Mouse (Mus musculus) Patski (cell line): ENCODE measurements around the gene Il1f5. TPM values are rescaled to one million over a fixed set of nuclear protein-coding genes. Genes with fewer than 3 reads are reported as not detected.

ENCODE experiments used
- ATAC-seq: fragments of 100-300 bp; one replicate; pipeline ENCODE4 v1.8.0; 2021
- CTCF ChIA-PET: fragments of 350-600 bp; sonication (Branson Sonifier 250); formaldehyde crosslinking; loops from one replicate; lab custom pipeline; 2022; ENCODE audit warnings: inconsistent platforms; lab: Charles Lee
- POLR2A ChIA-PET: fragments of 350-600 bp; sonication (Branson Sonifier 250); formaldehyde crosslinking; loops from one replicate; lab custom pipeline; 2022; ENCODE audit warnings: antibody characterized with exemption, inconsistent platforms; lab: Charles Lee
- DNase-seq: peaks from one replicate; pipeline ENCODE4 v3.0.0-alpha.2; 2011; ENCODE audit warnings: low read depth, low spot score
- H3K27me3 ChIP-seq: fragments of 371-371 bp; one replicate; pipeline ENCODE4 v1.5.1; 2021
- CTCF ChIP-seq: fragments of 100-300 bp; IDR thresholded peaks from one replicate; pipeline ENCODE4 v1.5.1; 2021
- in situ Hi-C: fragments of 300-500 bp; cut with MboI; formaldehyde crosslinking; loops from 3 replicates; pipeline ENCODE4 v1.11.1; 2018; ENCODE audit warnings: low pct_unique_long_range_greater_than_20kb, mixed read lengths
- polyA plus RNA-seq: library from polyadenylated mRNA; unstranded; gene quantifications from one replicate; pipeline ENCODE4 v1.2.3, GENCODE M21; 2021

The Il1f5 gene
- polyA plus RNA-seq, 1 experiment from 2014 or later, result not detected

DNA sequence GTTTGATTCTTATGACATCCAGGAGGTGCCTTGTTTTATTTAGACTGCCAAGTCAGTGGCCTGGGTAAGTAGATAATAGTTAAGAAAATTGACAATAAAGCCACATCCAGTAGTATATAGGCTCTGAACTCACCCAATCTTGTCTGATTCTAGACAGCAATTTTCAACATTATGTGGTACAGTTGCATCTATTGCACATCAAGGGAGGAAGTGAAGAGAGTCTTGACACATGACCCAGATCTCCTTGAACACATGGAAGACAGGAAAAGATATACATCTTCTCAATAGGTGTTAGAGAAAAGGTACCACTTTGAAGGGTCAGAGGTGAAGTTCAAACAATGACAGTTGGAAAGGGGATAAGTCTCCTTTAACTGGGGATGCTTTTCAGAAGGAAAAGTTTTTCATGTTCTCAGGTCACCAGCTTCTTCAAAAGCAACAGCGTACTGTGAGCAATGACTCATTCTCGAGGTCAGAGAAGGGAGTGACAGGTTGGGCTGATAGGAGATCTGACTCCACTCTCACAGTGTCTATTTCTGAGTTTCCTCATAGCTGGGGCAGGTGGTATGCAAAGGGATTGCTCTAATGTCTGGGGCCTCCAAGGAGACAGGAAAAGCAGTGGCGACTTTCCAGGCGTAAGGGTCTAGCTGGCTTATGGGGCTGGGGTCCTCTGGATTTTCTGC lies 41.3 kb downstream of the Il1f5 start:
- in situ Hi-C loops, result loop anchor here (10.0 kb wide), 1 partner anchor 157 kb away; the partner anchor contains the start of gene Pax8
- H3K27me3 ChIP-seq, result no peaks in the 10 kb centered on the region
- ChIA-PET CTCF (interaction anchor here (1.1 to 1.6 kb wide), 2 partner anchors 9 to 14 kb away, joined by 3 to 4 read pairs; no protein-coding TSS in a partner anchor), POLR2A (interaction anchor here (0.6 kb wide), 1 partner anchor 18 kb away, joined by 3 read pairs; no protein-coding TSS in a partner anchor)
- ATAC-seq, result no peak
- no peak for TF ChIP-seq CTCF
- DNase-seq, result no peak

Other genes with a start within 250 kb of the Il1f5 start
- 0.47 TPM for gene Hnmt, start 227.6 kb upstream of the Il1f5 start, polyA plus RNA-seq
- 0.12 TPM for gene Tbpl2, start 180.4 kb upstream of the Il1f5 start, polyA plus RNA-seq
- gene Il1f8, start 123.8 kb upstream of the Il1f5 start, polyA plus RNA-seq, result not detected
- not detected for gene Il1f9, start 90.5 kb upstream of the Il1f5 start, polyA plus RNA-seq
- gene Il1f6, start 61.5 kb upstream of the Il1f5 start, polyA plus RNA-seq, result not detected
- gene Il1f10, start 14.2 kb downstream of the Il1f5 start, polyA plus RNA-seq, result not detected
- gene Il1rn, start 59.9 kb downstream of the Il1f5 start, polyA plus RNA-seq, result 8.6 TPM
- gene Psd4, start 90.6 kb downstream of the Il1f5 start, polyA plus RNA-seq, result 0.08 TPM
- gene Pax8, start 198.6 kb downstream of the Il1f5 start, polyA plus RNA-seq, result 219 TPM